Mouse (Mus musculus) limb, embryonic 10.5 days (tissue): ENCODE data around the gene Ndufs6. TPM values are rescaled to one million over a fixed set of nuclear protein-coding genes. Genes with fewer than 3 reads are reported as not detected.

Source experiments
- DNase-seq: peaks from one replicate; pipeline ENCODE4 v3.0.0-alpha.2; 2017; ENCODE audit warnings: low spot score
- H3K27ac ChIP-seq: fragments of 300-500 bp; sonication (generic); 2 replicates; pipeline ENCODE4 v1.5.1; 2016; ENCODE audit warnings: mild to moderate bottlenecking
- H3K27me3 ChIP-seq: fragments of 300-500 bp; sonication (generic); 2 replicates; pipeline ENCODE4 v1.6.1; 2016; ENCODE audit warnings: low read depth, mild to moderate bottlenecking; ENCODE audit not compliant: poor library complexity, severe bottlenecking
- H3K36me3 ChIP-seq: fragments of 300-500 bp; sonication (generic); 2 replicates; pipeline ENCODE4 v1.6.1; 2016; ENCODE audit warnings: mild to moderate bottlenecking, moderate library complexity
- H3K4me1 ChIP-seq: fragments of 300-500 bp; sonication (generic); 2 replicates; pipeline ENCODE4 v1.6.1; 2016
- H3K4me3 ChIP-seq: fragments of 300-500 bp; sonication (generic); 2 replicates; pipeline ENCODE4 v1.5.1; 2016; ENCODE audit warnings: mild to moderate bottlenecking, moderate library complexity
- H3K9me3 ChIP-seq: fragments of 300-500 bp; sonication (generic); replicated peaks from 2 replicates; pipeline ENCODE4 v1.6.1; 2016; ENCODE audit warnings: mild to moderate bottlenecking
- WGBS: fragments of 180-500 bp; shearing (Covaris S2); methylation state at CpG from one replicate; pipeline ENCODE4 v1.1.7; 2016; 5-methylcytosine and 5-hydroxymethylcytosine counted together
- polyA plus RNA-seq: library from polyadenylated mRNA; unstranded; fragments of >200 nt; fragmentation: Nextera tagmentation; extraction: Ambion mirVana; gene quantifications from 2 replicates; pipeline ENCODE4 v1.2.1, GENCODE M21; 2016

The Ndufs6 gene
- polyA plus RNA-seq, 1 experiment from 2014 or later: 399 TPM

DNA sequence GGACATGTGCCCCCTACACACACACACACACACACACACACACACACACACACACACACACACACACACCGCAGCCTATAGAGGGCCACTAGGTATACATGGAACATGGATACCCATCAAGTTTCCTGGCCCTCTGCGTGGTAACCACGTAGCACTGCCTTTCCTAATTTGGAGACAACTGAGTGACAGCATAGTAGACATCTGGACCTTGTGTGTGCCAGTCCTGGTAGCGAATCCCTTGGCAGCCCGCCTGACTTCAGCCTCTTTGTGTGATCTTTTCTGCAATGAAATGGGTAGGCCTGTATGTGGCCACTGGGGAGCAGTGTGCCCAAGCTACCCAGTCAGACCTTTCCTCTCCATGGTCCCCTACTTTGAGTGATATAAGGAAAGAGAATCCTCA lies 29.0 kb downstream of the Ndufs6 start:
- WGBS: 92% methylated on average over 5 of the region's 5 CpGs
- no peak for DNase-seq
- 0 out of 2 replicates have a peak, but pooled peaks cover 3% of the 10 kb centered on the region for H3K27me3 ChIP-seq
- no peak overlapping the region for H3K27ac ChIP-seq
- no peak overlapping the region for H3K4me3 ChIP-seq
- H3K9me3 ChIP-seq: no peaks in the 10 kb centered on the region
- no peaks in the 10 kb centered on the region for H3K4me1 ChIP-seq
- no peaks in the 10 kb centered on the region for H3K36me3 ChIP-seq

DNA sequence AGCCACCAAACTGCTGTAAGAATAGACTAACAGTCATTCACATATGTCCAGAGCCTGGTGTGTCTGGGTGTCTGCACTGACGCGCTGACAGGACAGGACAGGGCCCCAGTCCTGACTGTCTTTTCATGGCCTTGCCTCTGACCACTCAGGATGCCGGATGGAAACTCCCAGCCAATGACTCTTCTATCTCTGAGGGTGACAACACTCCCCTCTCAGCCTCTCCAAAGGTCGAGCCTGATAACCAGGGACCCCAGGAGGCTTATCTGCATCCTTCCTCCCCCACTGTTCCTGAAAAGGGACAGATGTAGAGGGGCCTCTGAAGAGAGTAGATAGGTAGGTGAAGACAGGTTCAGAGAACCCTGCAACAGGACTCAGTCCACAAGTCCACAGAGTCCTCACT lies 29.6 kb downstream of the Ndufs6 start:
- no peak for DNase-seq
- no peak overlapping the region for H3K4me3 ChIP-seq
- H3K4me1 ChIP-seq: no peaks in the 10 kb centered on the region
- no peaks in the 10 kb centered on the region for H3K36me3 ChIP-seq
- WGBS: 70% methylated on average over 4 of the region's 4 CpGs
- no peaks in the 10 kb centered on the region for H3K9me3 ChIP-seq
- H3K27ac ChIP-seq: no peak overlapping the region
- no peaks in the 10 kb centered on the region for H3K27me3 ChIP-seq

DNA sequence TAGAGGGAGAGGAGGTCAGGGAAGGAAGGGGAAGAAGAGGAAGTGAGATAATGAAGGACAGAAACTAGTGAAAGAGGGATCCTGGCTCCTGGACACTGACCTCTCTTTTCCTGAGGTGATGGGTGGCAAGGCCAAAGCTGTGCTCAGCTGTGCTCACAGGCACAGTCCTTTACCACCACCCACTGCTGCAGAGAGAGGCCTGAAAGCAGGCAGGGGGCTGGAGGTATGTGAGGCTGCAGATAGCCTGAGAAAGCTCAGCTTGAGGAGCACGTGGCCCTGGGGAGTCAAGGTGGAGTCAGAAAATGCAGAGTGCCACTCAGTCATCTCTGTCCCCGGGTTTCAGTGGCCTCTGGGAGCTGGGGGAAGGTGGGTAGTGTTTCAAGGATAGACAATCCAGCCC lies 37.2 kb downstream of the Ndufs6 start:
- Histone ChIP-seq H3K4me1 (peaks cover 3% of the 10 kb centered on the region), H3K9me3 (no peaks in the 10 kb centered on the region), H3K27me3 (peaks cover 6% of the 10 kb centered on the region; the same call in 1 of the 2 replicates), H3K36me3 (no peaks in the 10 kb centered on the region), H3K4me3 (no peak overlapping the region), H3K27ac (no peak overlapping the region)
- DNase-seq: no peak
- 47% methylated on average over 2 of the region's 2 CpGs for WGBS

DNA sequence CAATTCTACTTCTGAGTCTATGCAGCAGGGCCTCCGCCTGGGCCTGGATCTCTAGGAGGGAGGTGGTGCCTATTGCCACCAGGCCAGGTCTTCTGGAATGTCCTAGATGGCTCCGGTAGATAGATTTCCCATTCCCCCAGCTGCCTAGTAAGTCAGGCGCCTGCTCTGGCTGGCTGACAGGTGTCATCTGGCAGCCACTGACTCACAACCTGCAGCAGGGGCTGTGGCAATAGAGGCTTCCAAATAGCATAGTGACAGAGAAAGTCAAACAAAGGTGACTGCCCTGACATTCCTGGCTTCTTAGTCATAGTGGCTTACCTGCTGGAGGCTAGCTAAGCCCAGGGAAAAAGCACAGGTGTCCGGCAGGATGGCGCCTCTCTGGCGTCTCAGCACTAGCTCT lies 38.1 kb downstream of the Ndufs6 start:
- no peaks in the 10 kb centered on the region for H3K9me3 ChIP-seq
- no peak overlapping the region for H3K27ac ChIP-seq
- WGBS: 85% methylated on average over 6 of the region's 6 CpGs
- peaks cover 3% of the 10 kb centered on the region for H3K4me1 ChIP-seq
- no peaks in the 10 kb centered on the region for H3K36me3 ChIP-seq
- H3K4me3 ChIP-seq: no peak overlapping the region
- H3K27me3 ChIP-seq: peaks cover 6% of the 10 kb centered on the region; the same call in 1 of the 2 replicates
- DNase-seq: no peak

DNA sequence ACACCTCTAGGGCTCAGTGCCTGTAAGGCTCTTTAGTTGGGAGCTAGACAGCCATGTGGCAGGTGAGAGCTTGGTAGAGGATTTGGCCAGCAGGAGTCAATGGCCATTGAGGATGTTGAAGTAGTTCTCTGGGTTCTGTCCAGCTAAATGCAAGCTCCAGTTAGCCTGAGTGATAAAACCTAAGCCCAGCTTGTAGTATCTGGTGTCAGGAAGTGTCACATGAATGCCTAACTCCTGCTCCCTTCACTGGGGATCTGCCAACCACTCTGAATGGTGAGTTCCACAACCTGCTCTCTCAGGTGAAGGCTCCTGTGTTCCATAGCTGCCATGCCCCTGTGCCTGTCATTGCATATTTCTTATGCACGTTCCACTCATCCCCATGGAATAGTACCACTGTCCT lies 44.8 kb downstream of the Ndufs6 start:
- Histone ChIP-seq H3K27me3 (no peaks in the 10 kb centered on the region), H3K4me1 (0 out of 2 replicates have a peak, but pooled peaks cover 3% of the 10 kb centered on the region), H3K36me3 (no peaks in the 10 kb centered on the region), H3K27ac (no peak overlapping the region), H3K9me3 (no peaks in the 10 kb centered on the region), H3K4me3 (no peak overlapping the region)
- DNase-seq: no peak
- WGBS: 94% methylated on average over 1 of the region's 1 CpGs

GRCm38 (mm10) chr13:73282407-73282806 lies 45.9 kb downstream of the Ndufs6 start:
- no peak for DNase-seq

DNA sequence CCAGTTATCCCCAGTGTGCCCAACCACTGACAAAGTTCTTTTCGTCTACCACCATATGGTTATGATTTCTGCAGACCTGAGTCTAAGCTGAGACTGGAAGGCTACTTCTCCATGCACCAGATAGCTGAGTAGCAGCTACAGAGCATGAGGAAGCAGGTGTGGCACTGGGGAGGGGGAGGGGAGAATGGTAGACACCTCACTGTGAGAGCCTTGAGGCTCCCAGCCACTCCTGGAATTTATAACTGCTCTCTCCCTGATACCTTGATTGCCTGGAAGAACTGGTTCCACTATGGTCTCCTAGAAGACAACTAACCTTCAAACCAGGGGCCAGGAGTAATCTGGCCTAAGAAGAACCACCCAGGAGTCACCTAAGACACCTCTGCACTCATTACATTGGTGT lies 49.1 kb downstream of the Ndufs6 start:
- Histone ChIP-seq H3K27me3 (peaks cover 37% of the 10 kb centered on the region), H3K36me3 (no peaks in the 10 kb centered on the region), H3K27ac (no peak overlapping the region), H3K9me3 (no peaks in the 10 kb centered on the region), H3K4me3 (no peak overlapping the region), H3K4me1 (0 out of 2 replicates have a peak, but pooled peaks cover 3% of the 10 kb centered on the region)
- WGBS: 55% methylated on average over 1 of the region's 1 CpGs
- DNase-seq: no peak

More at GRCm38 (mm10) chr13:73282407-73282806, 45.9 kb downstream of the Ndufs6 start:
- Histone ChIP-seq H3K36me3 (no peaks in the 10 kb centered on the region), H3K4me1 (0 out of 2 replicates have a peak, but pooled peaks cover 3% of the 10 kb centered on the region), H3K27ac (no peak overlapping the region), H3K27me3 (peaks cover 6% of the 10 kb centered on the region; the same call in 1 of the 2 replicates), H3K9me3 (no peaks in the 10 kb centered on the region), H3K4me3 (no peak overlapping the region)
- 85% methylated on average over 2 of the region's 2 CpGs for WGBS

DNA sequence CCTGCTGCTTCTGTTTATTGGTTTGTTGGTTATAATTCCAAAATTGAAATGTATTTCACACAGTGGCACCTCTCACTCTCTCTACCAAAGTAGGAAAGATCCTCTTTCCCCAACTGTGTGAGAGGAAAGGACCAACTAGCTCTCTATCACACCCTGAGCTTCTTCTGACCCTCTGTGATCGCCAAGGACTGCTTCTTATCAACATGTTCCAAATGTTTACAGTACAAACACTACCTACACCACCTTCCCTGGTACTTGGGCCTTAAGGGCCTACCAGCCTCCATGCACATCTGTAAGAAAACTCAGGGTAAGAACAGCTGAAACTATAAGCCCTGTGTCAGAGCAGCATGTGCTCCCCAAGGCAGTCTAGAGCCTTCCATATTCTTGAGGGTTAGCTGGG lies 50.5 kb downstream of the Ndufs6 start:
- H3K36me3 ChIP-seq: no peaks in the 10 kb centered on the region
- H3K27ac ChIP-seq: no peak overlapping the region
- H3K27me3 ChIP-seq: peaks cover 51% of the 10 kb centered on the region
- DNase-seq: no peak
- no peak overlapping the region for H3K4me3 ChIP-seq
- H3K4me1 ChIP-seq: 0 out of 2 replicates have a peak, but pooled peaks cover 3% of the 10 kb centered on the region
- H3K9me3 ChIP-seq: no peaks in the 10 kb centered on the region
- 63% methylated on average over 1 of the region's 1 CpGs for WGBS

DNA sequence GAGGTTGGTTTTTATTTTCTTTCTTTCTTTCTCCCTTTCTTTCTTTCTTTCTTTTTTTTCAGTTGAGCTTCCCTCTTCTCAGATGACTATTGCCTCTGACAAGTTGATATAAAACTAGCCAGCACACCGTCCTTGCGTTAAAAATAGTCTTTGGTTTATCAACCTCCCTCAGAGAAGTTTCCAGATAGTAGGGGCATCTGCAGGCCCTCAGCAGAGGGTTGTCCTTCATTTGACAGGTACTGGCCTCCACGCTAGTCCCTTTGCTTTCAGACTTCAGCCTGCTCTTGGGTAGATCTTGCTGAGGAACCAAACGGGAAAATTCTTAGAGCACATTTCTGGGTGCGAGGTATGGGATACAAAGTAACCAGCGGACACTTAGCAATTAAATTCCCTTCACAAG lies 51.0 kb downstream of the Ndufs6 start:
- Histone ChIP-seq H3K27me3 (peaks cover 56% of the 10 kb centered on the region), H3K4me3 (no peak overlapping the region), H3K27ac (no peak overlapping the region), H3K4me1 (0 out of 2 replicates have a peak, but pooled peaks cover 3% of the 10 kb centered on the region), H3K36me3 (no peaks in the 10 kb centered on the region), H3K9me3 (no peaks in the 10 kb centered on the region)
- WGBS: 88% methylated on average over 6 of the region's 6 CpGs
- no peak for DNase-seq

DNA sequence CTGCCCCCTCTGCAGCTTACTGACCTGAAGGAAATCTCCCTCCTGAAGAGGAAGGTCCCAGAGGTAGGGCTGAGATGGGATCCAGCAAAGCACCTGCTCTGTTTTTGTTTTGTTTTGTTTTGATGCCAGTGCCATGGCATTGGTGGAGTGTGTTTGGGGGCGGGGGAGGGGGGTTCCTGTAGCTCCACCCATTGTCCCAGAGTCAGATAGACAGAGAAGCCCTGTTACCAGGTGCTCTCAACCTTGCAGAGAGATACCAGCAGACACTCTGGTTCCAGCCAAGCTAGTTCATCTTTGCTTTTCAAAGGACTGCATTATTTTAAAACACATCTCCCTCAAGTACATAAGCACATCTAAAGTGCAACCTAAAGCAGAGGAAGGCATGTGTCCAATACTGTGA lies 54.8 kb downstream of the Ndufs6 start:
- Histone ChIP-seq H3K4me1 (peaks cover 21% of the 10 kb centered on the region), H3K9me3 (no peaks in the 10 kb centered on the region), H3K27ac (no peak overlapping the region), H3K36me3 (no peaks in the 10 kb centered on the region), H3K4me3 (no peak overlapping the region), H3K27me3 (peaks cover 94% of the 10 kb centered on the region)
- WGBS: 32% methylated on average over 1 of the region's 1 CpGs
- no peak for DNase-seq

- H3K4me1 ChIP-seq: peaks cover 25% of the 10 kb centered on the region
- H3K27ac ChIP-seq: no peak overlapping the region
- H3K9me3 ChIP-seq: no peaks in the 10 kb centered on the region
- H3K4me3 ChIP-seq: no peak overlapping the region
- DNase-seq: no peak
- H3K36me3 ChIP-seq: no peaks in the 10 kb centered on the region
- H3K27me3 ChIP-seq: peaks cover 99% of the 10 kb centered on the region
These were observed 55.5 kb downstream of the Ndufs6 start for GRCm38 (mm10) chr13:73272794-73273282.

DNA sequence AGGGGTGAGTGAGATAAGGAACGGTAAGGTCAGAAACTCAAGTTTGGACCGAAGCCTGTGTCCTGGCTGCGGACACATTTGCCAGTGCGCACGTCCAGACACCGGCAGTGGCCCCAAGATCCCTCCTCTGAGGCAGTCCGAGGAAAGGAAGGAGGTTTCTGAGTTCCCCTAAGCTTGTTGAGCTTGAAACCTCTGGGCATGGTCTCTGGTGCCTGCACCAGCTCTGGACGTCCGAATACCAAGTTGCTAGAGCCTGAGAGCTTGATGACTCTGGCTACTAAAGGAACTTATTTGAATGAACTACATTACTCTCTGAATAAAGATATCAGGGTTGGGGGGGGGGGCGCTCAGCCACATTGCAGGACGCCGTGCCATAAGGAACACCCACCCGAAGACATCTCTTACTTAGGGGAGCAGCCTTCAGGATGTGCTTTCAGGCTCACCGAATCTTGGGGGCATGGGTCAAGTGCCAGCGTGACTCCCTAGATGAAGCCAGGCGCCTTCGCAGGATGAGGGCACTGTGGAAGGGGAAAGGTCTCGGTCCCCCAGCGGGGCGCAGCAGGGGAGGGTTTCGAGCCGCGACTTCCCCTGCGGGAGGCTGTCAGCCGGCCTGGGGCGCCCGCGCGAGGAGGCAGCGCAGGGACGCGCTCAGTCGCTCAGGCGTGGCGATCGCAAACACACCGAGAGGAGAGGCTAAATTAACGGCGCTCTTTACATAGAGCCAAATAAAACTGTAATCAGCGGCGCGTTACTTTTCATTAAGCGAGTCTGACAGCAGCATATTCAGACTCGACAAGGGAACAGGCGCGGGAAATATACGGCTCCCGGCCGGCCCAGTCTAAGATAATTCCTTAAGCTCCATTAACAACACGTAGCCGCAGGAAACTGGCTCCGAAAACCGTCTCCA lies 56.8 kb downstream of the Ndufs6 start:
- Histone ChIP-seq H3K27ac (no peak overlapping the region), H3K4me3 (peak overlapping the region; percentile 36), H3K9me3 (no peaks in the 10 kb centered on the region), H3K27me3 (peaks cover 100% of the 10 kb centered on the region), H3K36me3 (no peaks in the 10 kb centered on the region), H3K4me1 (peaks cover 30% of the 10 kb centered on the region)
- under 1% methylated on average over 53 of the region's 53 CpGs for WGBS
- peak; percentile 57 for DNase-seq

DNA sequence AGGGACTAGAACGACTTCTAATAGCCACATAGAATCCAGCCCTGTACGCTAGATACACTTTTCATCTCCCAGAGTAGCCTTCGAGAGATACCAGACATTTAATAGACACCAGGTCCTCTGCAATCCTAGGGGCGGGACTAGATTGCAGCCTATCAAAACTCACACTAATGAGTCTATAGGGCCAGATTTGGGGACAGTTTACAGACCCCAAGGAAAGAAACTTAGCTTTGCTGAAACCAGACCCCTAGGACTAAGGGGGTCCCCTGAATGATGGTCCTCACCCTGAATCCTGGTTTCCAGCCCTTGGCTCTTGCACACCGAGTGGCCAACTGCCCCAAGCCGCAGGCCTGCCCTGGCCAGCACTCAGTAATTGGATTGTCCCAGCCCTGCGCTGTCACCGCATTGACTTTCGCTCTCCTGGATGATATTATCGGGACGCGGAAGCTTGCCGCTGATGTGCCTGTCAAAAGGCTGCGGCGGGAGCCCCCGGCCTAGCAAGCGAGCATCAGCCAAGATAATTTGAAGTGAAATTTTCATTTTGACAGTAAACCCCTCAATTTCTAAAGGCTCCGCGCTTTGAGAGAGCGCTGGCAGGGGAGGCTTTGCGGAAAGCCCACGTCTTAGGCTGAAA lies 57.8 kb downstream of the Ndufs6 start:
- DNase-seq: peak; percentile 40
- peaks cover 31% of the 10 kb centered on the region for H3K4me1 ChIP-seq

More for the DNA sequence above, 57.8 kb downstream of the Ndufs6 start:
- no peaks in the 10 kb centered on the region for H3K36me3 ChIP-seq
- no peak overlapping the region for H3K27ac ChIP-seq
- H3K4me3 ChIP-seq: no peak overlapping the region
- H3K9me3 ChIP-seq: no peaks in the 10 kb centered on the region
- peaks cover 100% of the 10 kb centered on the region for H3K27me3 ChIP-seq
- 5% methylated on average over 22 of the region's 22 CpGs for WGBS
